Mouse (Mus musculus): Measurements from ENCODE around the gene Capn12.
A peak's percentile ranks its signal among the peaks of the same experiment; 100 is the strongest.

The Capn12 gene

GRCm38 (mm10) chr7:28919815-28920214 is 38.6 kb downstream of the Capn12 start:
- DNase-seq (ENCODE audit: low spot score) = peak; percentile 57

GRCm38 (mm10) chr7:28921178-28921577 is 40.0 kb downstream of the Capn12 start:
- DNase-seq (ENCODE audit: low spot score) = no peak

- no peak for DNase-seq (ENCODE audit: low spot score)
These were observed 40.7 kb downstream of the Capn12 start for GRCm38 (mm10) chr7:28921722-28922465.

GRCm38 (mm10) chr7:28922606-28923005 is 41.4 kb downstream of the Capn12 start:
- DNase-seq (ENCODE audit: low spot score) = no peak

GRCm38 (mm10) chr7:28923865-28924291 is 42.7 kb downstream of the Capn12 start:
- DNase-seq (ENCODE audit: low spot score) = peak; percentile 64

- no peak for DNase-seq (ENCODE audit: low spot score)
These were observed 43.6 kb downstream of the Capn12 start for GRCm38 (mm10) chr7:28924802-28925201.

- no peak for DNase-seq (ENCODE audit: low spot score)
These were observed 44.1 kb downstream of the Capn12 start for GRCm38 (mm10) chr7:28925317-28925716.

GRCm38 (mm10) chr7:28926172-28926571 is 45.0 kb downstream of the Capn12 start:
- DNase-seq (ENCODE audit: low spot score) = no peak

GRCm38 (mm10) chr7:28929381-28929780 is 48.2 kb downstream of the Capn12 start:
- no peak for DNase-seq (ENCODE audit: low spot score)

GRCm38 (mm10) chr7:28930320-28931031 is 49.3 kb downstream of the Capn12 start:
- no peak for DNase-seq (ENCODE audit: low spot score)

GRCm38 (mm10) chr7:28931032-28931694 is 49.9 kb downstream of the Capn12 start:
- DNase-seq (ENCODE audit: low spot score) = no peak

- DNase-seq (ENCODE audit: low spot score) = no peak
These were observed 50.4 kb downstream of the Capn12 start for GRCm38 (mm10) chr7:28931695-28932039.

GRCm38 (mm10) chr7:28932421-28933041 is 51.3 kb downstream of the Capn12 start:
- DNase-seq (ENCODE audit: low spot score) = no peak

- no peak for DNase-seq (ENCODE audit: low spot score)
These were observed 52.6 kb downstream of the Capn12 start for GRCm38 (mm10) chr7:28933825-28934224.

GRCm38 (mm10) chr7:28936787-28937186 is 55.6 kb downstream of the Capn12 start:
- DNase-seq (ENCODE audit: low spot score) = no peak

- no peak for DNase-seq (ENCODE audit: low spot score)
These were observed 57.4 kb downstream of the Capn12 start for GRCm38 (mm10) chr7:28938654-28939053.

GRCm38 (mm10) chr7:28939418-28940183 is 58.4 kb downstream of the Capn12 start:
- DNase-seq (ENCODE audit: low spot score) = no peak

GRCm38 (mm10) chr7:28941129-28941528 is 59.9 kb downstream of the Capn12 start:
- no peak for DNase-seq (ENCODE audit: low spot score)

- DNase-seq (ENCODE audit: low spot score) = no peak
These were observed 60.3 kb downstream of the Capn12 start for GRCm38 (mm10) chr7:28941542-28941941.

Data from retina, embryonic 14.5 days (tissue).